Mouse (Mus musculus) left cerebral cortex, adult 2 months (tissue): ENCODE results near the gene Col4a6. TPM values are rescaled to one million over a fixed set of nuclear protein-coding genes. Genes with fewer than 3 reads are reported as not detected.

Experiments
- DNase-seq, 2 experiments: peaks; one replicate each; pipeline ENCODE4 v3.0.0; 2021 to 2022; ENCODE audit warnings: low spot score in 2 of 2, mixed read lengths in 1 of 2; ENCODE audit errors: extremely low spot score in 1 of 2
- H3K27ac ChIP-seq: fragments of 200-600 bp; 2 replicates; pipeline ENCODE4 v1.8.1; 2022
- H3K4me3 ChIP-seq: fragments of 200-600 bp; 2 replicates; pipeline ENCODE4 v1.8.1; 2022
- CTCF ChIP-seq: fragments of 200-600 bp; IDR thresholded peaks from 2 replicates; pipeline ENCODE4 v1.8.1; 2022; ENCODE audit warnings: antibody characterized with exemption, mild to moderate bottlenecking, moderate library complexity
- intact Hi-C: fragments of 180-260 bp; cut with DNase I; formaldehyde crosslinking; loops from one replicate; pipeline ENCODE4 v1.15.1; 2025
- total RNA-seq, 2 experiments: library from RNA; stranded (reverse); gene quantifications; 2 replicates each; pipeline ENCODE4 v1.2.3; 2021

Col4a6 gene
- total RNA-seq, 2 experiments from 2014 or later, result 1.1 to 1.2 TPM

- TF ChIP-seq CTCF, result no peak
- no peak overlapping the region for H3K27ac ChIP-seq
- intact Hi-C loops, result no loop called here
- no peak overlapping the region for H3K4me3 ChIP-seq
- no peak for DNase-seq
Observed at GRCm38 (mm10) chrX:141149705-141150104, 324.2 kb downstream of the Col4a6 start.

Other genes starting within 250 kb of the Col4a6 start
- 1 to 10 TPM; 2.3 to 2.8 TPM for gene Col4a5, start 1.3 kb upstream of the Col4a6 start, total RNA-seq